Mouse (Mus musculus): Measurements from ENCODE around the gene Gm20517. TPM values are rescaled to one million over a fixed set of nuclear protein-coding genes. Genes with fewer than 3 reads are reported as not detected.
"Not testable (repeated sequence)": the region's sequence is repeated elsewhere in the genome, so short reads cannot be mapped to it uniquely, and the experiment has no call there.

Gm20517 gene
- polyA plus RNA-seq, 1 experiment, result 1.5 TPM

DNA sequence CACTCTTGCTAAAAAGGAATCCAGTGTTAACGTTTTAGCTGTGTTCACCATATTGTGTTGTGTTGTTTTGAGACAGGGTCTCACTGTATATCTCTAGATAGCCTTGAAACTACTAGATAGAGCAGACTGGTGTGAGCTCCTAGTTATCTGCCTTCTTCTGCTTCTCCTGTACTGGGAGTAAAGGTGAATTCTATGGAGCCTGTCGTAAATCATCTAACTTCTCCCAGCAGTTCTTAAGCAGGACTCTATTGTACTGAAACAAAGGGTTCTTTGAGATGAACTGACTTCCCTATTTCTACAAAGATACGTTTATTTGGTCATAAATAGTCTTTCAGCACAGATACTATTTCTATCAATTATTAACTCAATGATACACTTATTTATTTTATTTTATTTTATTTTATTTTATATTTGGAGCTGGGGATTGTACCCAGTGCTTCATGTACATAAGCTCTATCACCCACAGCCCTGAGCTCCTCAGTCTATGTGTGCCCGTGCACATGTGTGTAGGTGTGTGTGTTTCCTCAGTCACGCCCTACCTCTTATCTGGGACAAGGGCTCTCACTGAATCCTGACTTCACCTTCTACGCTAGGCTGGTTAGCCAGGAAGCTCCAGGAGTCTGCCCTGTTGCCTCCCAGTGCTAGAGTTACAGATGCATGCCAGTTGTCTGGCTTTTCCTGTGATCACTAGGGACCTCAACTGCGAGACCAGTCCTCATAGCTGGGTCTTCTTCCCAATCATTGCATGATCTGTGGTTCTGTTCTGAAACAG is 22.8 kb downstream of the Gm20517 start:
- Histone ChIP-seq H3K4me3 (no peak overlapping the region), H3K4me2 (ENCODE audit: low read depth) (no peak overlapping the region), H3K79me2 (ENCODE audit: control insufficient read depth, insufficient read depth) (peaks cover 3% of the 10 kb centered on the region), H3ac (ENCODE audit: control insufficient read depth, insufficient read length) (no peak overlapping the region), H3K27me3 (ENCODE audit: control insufficient read depth, insufficient read depth, insufficient read length) (no peaks in the 10 kb centered on the region), H3K36me3 (ENCODE audit: control insufficient read depth, insufficient read depth) (no peaks in the 10 kb centered on the region)
- TF ChIP-seq POLR2A (IDR thresholded peaks at IDR 0.05; ENCODE audit: insufficient read length, low read depth) (no peak), TCF3 (IDR thresholded peaks at IDR 0.05; ENCODE audit: insufficient read length, low read depth) (no peak), CEBPB (IDR thresholded peaks at IDR 0.05; ENCODE audit: insufficient read depth, poor library complexity, severe bottlenecking) (no peak), SRF (IDR thresholded peaks at IDR 0.05; ENCODE audit: control insufficient read depth, insufficient read length, low read depth) (no peak)

DNA sequence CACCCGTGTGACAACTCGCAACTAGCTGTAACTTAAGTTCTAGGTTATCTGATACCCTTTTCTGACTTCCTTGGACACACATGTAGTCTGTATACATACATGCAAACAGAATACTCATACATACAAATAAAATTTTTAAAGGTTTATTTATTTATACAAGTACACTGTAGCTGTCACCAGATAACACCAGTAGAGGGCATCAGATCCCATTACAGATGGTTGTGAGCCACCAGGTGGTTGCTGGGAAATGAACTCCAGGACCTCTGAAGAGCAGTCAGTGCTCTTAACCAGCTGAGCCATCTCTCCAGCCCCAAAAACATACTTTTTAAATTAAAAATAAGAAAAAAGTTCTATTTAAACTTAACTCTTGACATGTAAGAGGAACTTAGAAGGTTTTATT is 31.6 kb downstream of the Gm20517 start:
- Histone ChIP-seq H3K79me2 (ENCODE audit: control insufficient read depth, insufficient read depth) (no peaks in the 10 kb centered on the region), H3K36me3 (ENCODE audit: control insufficient read depth, insufficient read depth) (no peaks in the 10 kb centered on the region), H3K27me3 (ENCODE audit: control insufficient read depth, insufficient read depth, insufficient read length) (no peaks in the 10 kb centered on the region), H3K4me3 (no peak overlapping the region), H3ac (ENCODE audit: control insufficient read depth, insufficient read length) (no peak overlapping the region), H3K4me2 (ENCODE audit: low read depth) (no peak overlapping the region)
- no peak for TF ChIP-seq SRF (IDR thresholded peaks at IDR 0.05; ENCODE audit: control insufficient read depth, insufficient read length, low read depth)
- TF ChIP-seq MAX (IDR thresholded peaks at IDR 0.05; ENCODE audit: low read depth), result no peak
- TF ChIP-seq MYOG (IDR thresholded peaks at IDR 0.05; ENCODE audit: control insufficient read depth in 1 of 3, insufficient read depth in 1 of 3, insufficient read length in 2 of 3, low read depth in 2 of 3), result no peak
- no peak for TF ChIP-seq CEBPB (IDR thresholded peaks at IDR 0.05; ENCODE audit: insufficient read depth, poor library complexity, severe bottlenecking)
- TF ChIP-seq TCF12 (IDR thresholded peaks at IDR 0.05; ENCODE audit: insufficient read depth, poor library complexity, severe bottlenecking), result no peak
- no peak for TF ChIP-seq POLR2A (IDR thresholded peaks at IDR 0.05; ENCODE audit: insufficient read length, low read depth)
- TF ChIP-seq TCF3 (IDR thresholded peaks at IDR 0.05; ENCODE audit: insufficient read length, low read depth), result no peak
- TF ChIP-seq USF1 (IDR thresholded peaks at IDR 0.05; ENCODE audit: low read depth), result no peak
- TF ChIP-seq E2F4 (IDR thresholded peaks at IDR 0.05; ENCODE audit: insufficient read depth), result no peak
- TF ChIP-seq MYOD1 (IDR thresholded peaks at IDR 0.05; ENCODE audit: control insufficient read depth in 1 of 3, insufficient read length in 2 of 3, low read depth in 2 of 3), result no peak
- no peak for TF ChIP-seq REST (IDR thresholded peaks at IDR 0.05; ENCODE audit: insufficient read depth, insufficient read length)
- TF ChIP-seq POLR2AphosphoS2 (IDR thresholded peaks at IDR 0.05; ENCODE audit: insufficient read length, low read depth), result no peak

DNA sequence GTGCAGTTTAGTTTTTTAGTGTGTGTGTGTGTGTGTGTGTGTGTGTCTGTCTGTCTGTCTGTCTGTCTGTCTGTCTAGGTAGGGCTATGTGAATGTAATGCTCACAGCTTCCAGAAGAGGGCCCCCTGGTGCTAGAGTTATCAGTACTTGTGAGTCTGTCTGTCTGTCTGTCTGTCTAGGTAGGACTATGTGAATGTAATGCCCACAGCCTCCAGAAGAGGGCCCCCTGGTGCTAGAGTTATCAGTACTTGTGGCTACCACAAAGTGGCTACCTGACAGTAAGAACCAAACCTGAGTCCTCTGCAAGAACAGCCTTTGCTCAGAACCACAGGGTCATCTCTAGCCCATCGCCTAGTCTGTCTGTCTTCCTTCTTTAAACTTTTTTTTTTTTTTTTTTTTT is 35.3 kb downstream of the Gm20517 start:
- TF ChIP-seq SRF (IDR thresholded peaks at IDR 0.05; ENCODE audit: control insufficient read depth, insufficient read length, low read depth), result no peak
- no peak for TF ChIP-seq E2F4 (IDR thresholded peaks at IDR 0.05; ENCODE audit: insufficient read depth)
- TF ChIP-seq MYOD1 (IDR thresholded peaks at IDR 0.05; ENCODE audit: control insufficient read depth in 1 of 3, insufficient read length in 2 of 3, low read depth in 2 of 3), result no peak
- TF ChIP-seq MAX (IDR thresholded peaks at IDR 0.05; ENCODE audit: low read depth), result no peak
- no peak for TF ChIP-seq REST (IDR thresholded peaks at IDR 0.05; ENCODE audit: insufficient read depth, insufficient read length)
- no peak for TF ChIP-seq MYOG (IDR thresholded peaks at IDR 0.05; ENCODE audit: control insufficient read depth in 1 of 3, insufficient read depth in 1 of 3, insufficient read length in 2 of 3, low read depth in 2 of 3)
- no peak for TF ChIP-seq TCF3 (IDR thresholded peaks at IDR 0.05; ENCODE audit: insufficient read length, low read depth)
- no peak for TF ChIP-seq POLR2A (IDR thresholded peaks at IDR 0.05; ENCODE audit: insufficient read length, low read depth)
- TF ChIP-seq TCF12 (IDR thresholded peaks at IDR 0.05; ENCODE audit: insufficient read depth, poor library complexity, severe bottlenecking), result no peak
- no peak for TF ChIP-seq CEBPB (IDR thresholded peaks at IDR 0.05; ENCODE audit: insufficient read depth, poor library complexity, severe bottlenecking)
- H3K27me3 ChIP-seq (ENCODE audit: control insufficient read depth, insufficient read depth, insufficient read length), result no peaks in the 10 kb centered on the region
- no peak overlapping the region for H3ac ChIP-seq (ENCODE audit: control insufficient read depth, insufficient read length)
- H3K36me3 ChIP-seq (ENCODE audit: control insufficient read depth, insufficient read depth), result no peaks in the 10 kb centered on the region
- no peaks in the 10 kb centered on the region for H3K79me2 ChIP-seq (ENCODE audit: control insufficient read depth, insufficient read depth)
- H3K4me3 ChIP-seq, result no peak overlapping the region
- no peak overlapping the region for H3K4me2 ChIP-seq (ENCODE audit: low read depth)

DNA sequence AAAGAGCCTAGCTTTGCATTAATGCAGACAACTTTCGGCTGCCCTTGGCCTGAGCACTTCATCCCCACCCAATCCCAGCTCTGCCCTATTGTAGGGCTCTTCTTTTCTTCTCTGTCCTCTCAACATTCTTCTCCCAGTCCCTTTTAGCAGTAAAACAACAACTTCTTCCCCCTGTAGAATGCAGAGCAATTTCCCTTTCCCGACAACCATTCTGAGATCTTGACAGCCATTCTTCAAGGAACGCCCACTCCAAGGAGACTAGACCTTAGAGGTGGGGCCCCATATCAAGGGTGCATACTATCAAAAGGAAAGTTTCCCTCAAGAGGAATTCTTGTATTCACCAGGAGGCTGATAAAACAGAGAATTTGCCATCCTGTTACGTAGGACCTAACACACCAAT is 37.6 kb downstream of the Gm20517 start:
- Histone ChIP-seq H3K36me3 (ENCODE audit: control insufficient read depth, insufficient read depth) (no peaks in the 10 kb centered on the region), H3K4me2 (ENCODE audit: low read depth) (no peak overlapping the region), H3ac (ENCODE audit: control insufficient read depth, insufficient read length) (no peak overlapping the region), H3K27me3 (ENCODE audit: control insufficient read depth, insufficient read depth, insufficient read length) (no peaks in the 10 kb centered on the region), H3K79me2 (ENCODE audit: control insufficient read depth, insufficient read depth) (no peaks in the 10 kb centered on the region), H3K4me3 (no peak overlapping the region)
- TF ChIP-seq TCF12 (IDR thresholded peaks at IDR 0.05; ENCODE audit: insufficient read depth, poor library complexity, severe bottlenecking), result no peak
- TF ChIP-seq MYOD1 (IDR thresholded peaks at IDR 0.05; ENCODE audit: control insufficient read depth in 1 of 3, insufficient read length in 2 of 3, low read depth in 2 of 3), result no peak
- no peak for TF ChIP-seq SRF (IDR thresholded peaks at IDR 0.05; ENCODE audit: control insufficient read depth, insufficient read length, low read depth)
- TF ChIP-seq MAX (IDR thresholded peaks at IDR 0.05; ENCODE audit: low read depth), result no peak
- no peak for TF ChIP-seq REST (IDR thresholded peaks at IDR 0.05; ENCODE audit: insufficient read depth, insufficient read length)
- TF ChIP-seq POLR2AphosphoS2 (IDR thresholded peaks at IDR 0.05; ENCODE audit: insufficient read length, low read depth), result no peak
- no peak for TF ChIP-seq POLR2A (IDR thresholded peaks at IDR 0.05; ENCODE audit: insufficient read length, low read depth)
- no peak for TF ChIP-seq TCF3 (IDR thresholded peaks at IDR 0.05; ENCODE audit: insufficient read length, low read depth)

DNA sequence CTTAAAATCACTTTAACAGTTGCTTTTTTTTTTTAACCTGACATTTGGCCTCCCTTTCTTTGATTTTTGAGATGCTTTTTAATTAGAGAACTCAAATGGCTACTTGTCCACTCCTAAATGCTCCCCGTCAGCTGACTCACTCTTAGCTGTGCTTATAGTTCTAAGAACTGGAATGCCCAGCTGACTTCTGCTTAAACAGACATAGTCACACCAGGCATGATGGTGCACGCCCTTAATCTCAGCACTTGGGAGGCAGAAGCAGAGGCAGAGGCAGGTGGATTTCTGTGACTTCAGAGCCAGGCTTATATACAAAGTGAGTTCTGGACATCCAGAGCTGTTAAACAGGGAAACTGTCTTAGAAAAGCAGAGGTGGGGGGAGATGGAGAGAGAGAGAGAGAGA is 40.6 kb downstream of the Gm20517 start:
- no peaks in the 10 kb centered on the region for H3K27me3 ChIP-seq (ENCODE audit: control insufficient read depth, insufficient read depth, insufficient read length)
- no peaks in the 10 kb centered on the region for H3K79me2 ChIP-seq (ENCODE audit: control insufficient read depth, insufficient read depth)
- no peak overlapping the region for H3ac ChIP-seq (ENCODE audit: control insufficient read depth, insufficient read length)
- no peak overlapping the region for H3K4me2 ChIP-seq (ENCODE audit: low read depth)
- H3K36me3 ChIP-seq (ENCODE audit: control insufficient read depth, insufficient read depth), result no peaks in the 10 kb centered on the region
- no peak overlapping the region for H3K4me3 ChIP-seq
- TF ChIP-seq USF1 (IDR thresholded peaks at IDR 0.05; ENCODE audit: low read depth), result no peak
- TF ChIP-seq MYOG (IDR thresholded peaks at IDR 0.05; ENCODE audit: control insufficient read depth in 1 of 3, insufficient read depth in 1 of 3, insufficient read length in 2 of 3, low read depth in 2 of 3), result no peak
- no peak for TF ChIP-seq REST (IDR thresholded peaks at IDR 0.05; ENCODE audit: insufficient read depth, insufficient read length)
- no peak for TF ChIP-seq TCF3 (IDR thresholded peaks at IDR 0.05; ENCODE audit: insufficient read length, low read depth)
- no peak for TF ChIP-seq SRF (IDR thresholded peaks at IDR 0.05; ENCODE audit: control insufficient read depth, insufficient read length, low read depth)
- no peak for TF ChIP-seq MAX (IDR thresholded peaks at IDR 0.05; ENCODE audit: low read depth)
- TF ChIP-seq POLR2A (IDR thresholded peaks at IDR 0.05; ENCODE audit: insufficient read length, low read depth), result no peak
- no peak for TF ChIP-seq E2F4 (IDR thresholded peaks at IDR 0.05; ENCODE audit: insufficient read depth)
- no peak for TF ChIP-seq TCF12 (IDR thresholded peaks at IDR 0.05; ENCODE audit: insufficient read depth, poor library complexity, severe bottlenecking)
- no peak for TF ChIP-seq CEBPB (IDR thresholded peaks at IDR 0.05; ENCODE audit: insufficient read depth, poor library complexity, severe bottlenecking)
- no peak for TF ChIP-seq MYOD1 (IDR thresholded peaks at IDR 0.05; ENCODE audit: control insufficient read depth in 1 of 3, insufficient read length in 2 of 3, low read depth in 2 of 3)
- no peak for TF ChIP-seq POLR2AphosphoS2 (IDR thresholded peaks at IDR 0.05; ENCODE audit: insufficient read length, low read depth)

DNA sequence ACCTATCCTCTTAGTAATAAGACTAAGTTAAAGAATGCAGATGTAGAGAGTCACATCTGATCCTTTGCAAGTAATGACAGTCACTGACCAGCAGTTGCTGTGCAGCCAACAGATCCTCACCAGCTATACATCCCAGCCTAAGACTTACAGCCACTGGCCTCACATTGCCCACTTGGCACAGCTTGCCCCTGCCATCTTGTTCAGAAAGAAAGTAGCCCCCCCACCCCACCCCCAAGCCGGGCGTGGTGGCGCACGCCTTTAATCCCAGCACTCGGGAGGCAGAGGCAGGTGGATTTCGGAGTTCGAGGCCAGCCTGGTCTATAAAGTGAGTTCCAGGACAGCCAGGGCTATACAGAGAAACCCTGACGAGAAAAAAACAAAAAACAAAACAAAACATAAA is 43.0 kb downstream of the Gm20517 start:
- H3K79me2 ChIP-seq (ENCODE audit: control insufficient read depth, insufficient read depth); H3ac ChIP-seq (ENCODE audit: control insufficient read depth, insufficient read length); H3K4me3 ChIP-seq; H3K4me2 ChIP-seq (ENCODE audit: low read depth); H3K36me3 ChIP-seq (ENCODE audit: control insufficient read depth, insufficient read depth); H3K27me3 ChIP-seq (ENCODE audit: control insufficient read depth, insufficient read depth, insufficient read length): not testable (repeated sequence)
